In genomic region chr19:5051031-5051430, GRCm38 (mm10) we compare ENCODE assay signal across 8 mouse cellular contexts. TPM values are rescaled to one million over a fixed set of nuclear protein-coding genes. Genes with fewer than 3 reads are reported as not detected.
DNase-seq lines count a peak whose midpoint lies in the region; ATAC-seq and TF ChIP-seq lines count a peak whose summit lies in the region.

No protein-coding gene starts in this region.

- H3K27ac ChIP-seq in lung, postnatal 0 days (ENCODE audit: low read length), result peak overlapping the region; percentile 66
- H3K27ac ChIP-seq in limb, embryonic 13.5 days, result no peak overlapping the region
- peak overlapping the region; percentile 18; the same call in 1 of the 2 replicates for H3K27ac ChIP-seq in small intestine, adult 2 months (ENCODE audit: insufficient read depth, low read depth, low read length)

- 0 out of 2 replicates have a peak overlapping the region, but pooled peaks have one; percentile 0 for H3K9ac ChIP-seq in lung, postnatal 0 days (replicated peaks; ENCODE audit: low read depth)
- H3K9ac ChIP-seq in limb, embryonic 13.5 days, result peak overlapping the region; percentile 50

- DNase-seq in adrenal gland, postnatal 14 days, result peak; percentile 67
- no peak for DNase-seq in adrenal gland, adult 8-10 months
- DNase-seq in lung, postnatal 0 days (ENCODE audit: low spot score), result peak; percentile 34
- DNase-seq in lung, adult 18-20 months, result no peak
- DNase-seq in urinary bladder, postnatal 36 days (ENCODE audit: low spot score in 2 of 2), result no peak
- DNase-seq in retina, embryonic 14.5 days (ENCODE audit: low spot score), result no peak

- H3K27me3 ChIP-seq in lung, postnatal 0 days (replicated peaks; ENCODE audit: insufficient read depth, low read length), result no peaks in the 10 kb centered on the region
- peaks cover 63% of the 10 kb centered on the region for H3K27me3 ChIP-seq in limb, embryonic 13.5 days
- H3K27me3 ChIP-seq in small intestine, adult 2 months (ENCODE audit: control insufficient read depth, insufficient read depth, low read length), result no peaks in the 10 kb centered on the region

- no peaks in the 10 kb centered on the region for H3K9me3 ChIP-seq in lung, postnatal 0 days (ENCODE audit: low read length)
- H3K9me3 ChIP-seq in limb, embryonic 13.5 days, result no peaks in the 10 kb centered on the region

- peak; percentile 32 for ATAC-seq in lung, postnatal 0 days
- no peak for ATAC-seq in limb, embryonic 13.5 days (ENCODE audit: low FRiP score, low read depth)

- WGBS in lung, postnatal 0 days, result 4% methylated on average over 17 of the region's 17 CpGs
- 5% methylated on average over 17 of the region's 17 CpGs for WGBS in limb, embryonic 13.5 days
- 6% methylated on average over 17 of the region's 17 CpGs for WGBS in small intestine, adult 2 months

- no peak for TF ChIP-seq POLR2A in small intestine, adult 2 months (IDR thresholded peaks at IDR 0.05; ENCODE audit: low read depth, low read length)

- H3K4me1 ChIP-seq in lung, postnatal 0 days (ENCODE audit: insufficient read depth, low read depth, low read length), result no peaks in the 10 kb centered on the region
- peaks cover 25% of the 10 kb centered on the region for H3K4me1 ChIP-seq in limb, embryonic 13.5 days
- H3K4me1 ChIP-seq in small intestine, adult 2 months (ENCODE audit: control insufficient read depth, insufficient read depth, insufficient read length, low read length), result peaks cover 5% of the 10 kb centered on the region

- H3K4me3 ChIP-seq in lung, postnatal 0 days (ENCODE audit: low read depth, low read length), result peak overlapping the region; percentile 14
- H3K4me3 ChIP-seq in limb, embryonic 13.5 days, result peak overlapping the region; percentile 24
- peak overlapping the region; percentile 65 for H3K4me3 ChIP-seq in small intestine, adult 2 months (ENCODE audit: low read depth, low read length)

- TF ChIP-seq CTCF in lung, postnatal 0 days (IDR thresholded peaks at IDR 0.05), result no peak
- TF ChIP-seq CTCF in small intestine, adult 2 months (IDR thresholded peaks at IDR 0.05; ENCODE audit: extremely low read depth, insufficient read length, insufficient replicate concordance, low read depth, low read length), result no peak

- peaks cover 13% of the 10 kb centered on the region; the same call in 1 of the 2 replicates for H3K36me3 ChIP-seq in lung, postnatal 0 days (ENCODE audit: insufficient read depth, low read length)
- H3K36me3 ChIP-seq in limb, embryonic 13.5 days, result peaks cover 37% of the 10 kb centered on the region
- peaks cover 23% of the 10 kb centered on the region for H3K36me3 ChIP-seq in small intestine, adult 2 months (ENCODE audit: control insufficient read depth, insufficient read depth, low read length)

- 0 out of 2 replicates have a peak, but pooled peaks have one; percentile 3 for TF ChIP-seq EP300 in lung, postnatal 0 days (IDR thresholded peaks at IDR 0.05)

- peak overlapping the region; percentile 54 for H3K4me2 ChIP-seq in lung, postnatal 0 days (replicated peaks; ENCODE audit: low read depth, low read length)
- H3K4me2 ChIP-seq in limb, embryonic 13.5 days (replicated peaks), result peak overlapping the region; percentile 47

RNA-seq across cellular contexts. Expression of gene Rin1, which starts 0.8 kb away (rescaled TPM):
- 3.0 and 3.9 TPM in 2 replicates for total RNA-seq in adrenal gland, postnatal 14 days (2021)
- 1 to 10 TPM; 4.1 to 8.1 (median 7.7) TPM for total RNA-seq in adrenal gland, adult 8-10 months (2022)
- polyA plus RNA-seq in lung, postnatal 0 days (2015; fragmentation: Nextera tagmentation; extraction: Ambion mirVana), result 1.7 and 1.9 TPM in 2 replicates
- polyA plus RNA-seq in limb, embryonic 13.5 days (2015; fragmentation: Nextera tagmentation; extraction: Ambion mirVana), result 1.4 and 1.7 TPM in 2 replicates
- polyA plus RNA-seq in small intestine, adult 2 months (2012; rRNA removed), result 5.1 and 8.2 TPM in 2 replicates

RNA-seq across cellular contexts. Expression of gene Brms1, which starts 9.9 kb away (rescaled TPM):
- total RNA-seq in adrenal gland, postnatal 14 days (2021), result 23.9 and 26.3 TPM in 2 replicates
- 10 to 100 TPM; 30.0 to 40.1 (median 33.6) TPM for total RNA-seq in adrenal gland, adult 8-10 months (2022)
- polyA plus RNA-seq in lung, postnatal 0 days (2015; fragmentation: Nextera tagmentation; extraction: Ambion mirVana), result 40.8 and 47.6 TPM in 2 replicates
- polyA plus RNA-seq in limb, embryonic 13.5 days (2015; fragmentation: Nextera tagmentation; extraction: Ambion mirVana), result 36.7 and 40.5 TPM in 2 replicates
- 22.5 and 47.0 TPM in 2 replicates for polyA plus RNA-seq in small intestine, adult 2 months (2012; rRNA removed)

RNA-seq across cellular contexts. Expression of gene AC124502.3, which starts 12.3 kb away (rescaled TPM):
- 0.56 and 1.5 TPM in 2 replicates for total RNA-seq in adrenal gland, postnatal 14 days (2021)
- 1 to 10 TPM in 3 of 4 experiments, under 1 TPM in 1; 0.59 to 3.9 (median 1.9) TPM for total RNA-seq in adrenal gland, adult 8-10 months (2022)
- polyA plus RNA-seq in lung, postnatal 0 days (2015; fragmentation: Nextera tagmentation; extraction: Ambion mirVana), result 1.1 and 1.6 TPM in 2 replicates
- 3.7 and 4.4 TPM in 2 replicates for polyA plus RNA-seq in limb, embryonic 13.5 days (2015; fragmentation: Nextera tagmentation; extraction: Ambion mirVana)
- 0.99 and 1.2 TPM in 2 replicates for polyA plus RNA-seq in small intestine, adult 2 months (2012; rRNA removed)

RNA-seq across cellular contexts. Expression of gene B4gat1, which starts 12.4 kb away (rescaled TPM):
- total RNA-seq in adrenal gland, postnatal 14 days (2021), result 28.2 and 29.4 TPM in 2 replicates
- total RNA-seq in adrenal gland, adult 8-10 months (2022), result 10 to 100 TPM; 44.3 to 54.2 (median 51.8) TPM
- 33.8 and 36.3 TPM in 2 replicates for polyA plus RNA-seq in lung, postnatal 0 days (2015; fragmentation: Nextera tagmentation; extraction: Ambion mirVana)
- polyA plus RNA-seq in limb, embryonic 13.5 days (2015; fragmentation: Nextera tagmentation; extraction: Ambion mirVana), result 47.9 and 52.1 TPM in 2 replicates
- 11.4 and 18.1 TPM in 2 replicates for polyA plus RNA-seq in small intestine, adult 2 months (2012; rRNA removed)

RNA-seq across cellular contexts. Expression of gene Cd248, which starts 16.8 kb away (rescaled TPM):
- 17.3 and 21.0 TPM in 2 replicates for total RNA-seq in adrenal gland, postnatal 14 days (2021)
- 10 to 100 TPM in 1 of 4 experiments, 1 to 10 TPM in 3; 8.9 to 11.8 (median 9.2) TPM for total RNA-seq in adrenal gland, adult 8-10 months (2022)
- polyA plus RNA-seq in lung, postnatal 0 days (2015; fragmentation: Nextera tagmentation; extraction: Ambion mirVana), result 23.1 and 25.1 TPM in 2 replicates
- 58.8 and 64.8 TPM in 2 replicates for polyA plus RNA-seq in limb, embryonic 13.5 days (2015; fragmentation: Nextera tagmentation; extraction: Ambion mirVana)
- polyA plus RNA-seq in small intestine, adult 2 months (2012; rRNA removed), result 3.4 and 8.2 TPM in 2 replicates

Comparison
In these comparisons a context has a peak if more than half of its experiments do, and no peak if none do; other contexts are left out.
1. DNase-seq: peak in adrenal gland, postnatal 14 days (single experiment) and lung, postnatal 0 days (single experiment); none in adrenal gland, adult 8-10 months (single experiment), lung, adult 18-20 months (0 of 2), urinary bladder, postnatal 36 days (0 of 2) and retina, embryonic 14.5 days (single experiment).
2. H3K4me3 ChIP-seq: peak in every context shown above with its lines; median percentile 65 in small intestine, adult 2 months; 24 in limb, embryonic 13.5 days; 14 in lung, postnatal 0 days.